Mouse (Mus musculus): ENCODE results near the gene Vmn1r10. TPM values are rescaled to one million over a fixed set of nuclear protein-coding genes. Genes with fewer than 3 reads are reported as not detected.

Gene Vmn1r10
- polyA plus RNA-seq (2012; ENCODE audit: low replicate concordance): not detected in 2 replicates

GRCm38 (mm10) chr6:57109154-57109553, at the start of gene Vmn1r10:
Gene Vmn1r10 (plus strand): TSS chr6:57109454.

GRCm38 (mm10) chr6:57066487-57066886, 42.8 kb upstream of the Vmn1r10 start, which contains the start of gene Vmn1r9:
Gene Vmn1r9 (plus strand): TSS chr6:57066787.

GRCm38 (mm10) chr6:57133155-57133554, 23.9 kb downstream of the Vmn1r10 start, which contains the start of gene Vmn1r11:
Gene Vmn1r11 (plus strand): TSS chr6:57133455.

GRCm38 (mm10) chr6:57156619-57157018, 47.4 kb downstream of the Vmn1r10 start, which contains the start of gene Vmn1r12:
Gene Vmn1r12 (plus strand): TSS chr6:57156919.

Other genes starting within 250 kb of the Vmn1r10 start
- gene Nt5c3, start 185.5 kb upstream of the Vmn1r10 start, polyA plus RNA-seq (2012; ENCODE audit: low replicate concordance): 27.5 and 28.9 TPM in 2 replicates
- not detected in 2 replicates for gene Vmn1r4, start 185.4 kb upstream of the Vmn1r10 start, polyA plus RNA-seq (2012; ENCODE audit: low replicate concordance)
- not detected in 2 replicates for gene Vmn1r5, start 139.2 kb upstream of the Vmn1r10 start, polyA plus RNA-seq (2012; ENCODE audit: low replicate concordance)
- gene Vmn1r6, start 112.2 kb upstream of the Vmn1r10 start, polyA plus RNA-seq (2012; ENCODE audit: low replicate concordance): not detected in 2 replicates
- not detected in 2 replicates for gene Vmn1r7, start 84.1 kb upstream of the Vmn1r10 start, polyA plus RNA-seq (2012; ENCODE audit: low replicate concordance)
- gene Vmn1r8, start 77.2 kb upstream of the Vmn1r10 start, polyA plus RNA-seq (2012; ENCODE audit: low replicate concordance): not detected in 2 replicates
- not detected in 2 replicates for gene Vmn1r9, start 42.7 kb upstream of the Vmn1r10 start, polyA plus RNA-seq (2012; ENCODE audit: low replicate concordance)
- not detected in 2 replicates for gene Vmn1r11, start 24.0 kb downstream of the Vmn1r10 start, polyA plus RNA-seq (2012; ENCODE audit: low replicate concordance)
- gene Vmn1r12, start 47.5 kb downstream of the Vmn1r10 start, polyA plus RNA-seq (2012; ENCODE audit: low replicate concordance): not detected in 2 replicates
- gene Vmn1r13, start 93.8 kb downstream of the Vmn1r10 start, polyA plus RNA-seq (2012; ENCODE audit: low replicate concordance): not detected in 2 replicates
- not detected in 2 replicates for gene Vmn1r14, start 122.2 kb downstream of the Vmn1r10 start, polyA plus RNA-seq (2012; ENCODE audit: low replicate concordance)
- not detected in 2 replicates for gene Vmn1r15, start 148.5 kb downstream of the Vmn1r10 start, polyA plus RNA-seq (2012; ENCODE audit: low replicate concordance)
- gene Vmn1r16, start 220.0 kb downstream of the Vmn1r10 start, polyA plus RNA-seq (2012; ENCODE audit: low replicate concordance): not detected in 2 replicates

Measured in hematopoietic multipotent progenitor cell, adult 10-12 weeks (in vitro differentiated cells).